Mouse (Mus musculus): ENCODE results near the gene Mob3a. TPM values are rescaled to one million over a fixed set of nuclear protein-coding genes. Genes with fewer than 3 reads are reported as not detected.

The Mob3a gene
- 10 to 100 TPM; 13.4 to 15.8 TPM for total RNA-seq (2021)

GRCm38 (mm10) chr10:80701721-80702535, at the start of gene Mob3a, which contains the start of gene Izumo4:
Mob3a (minus strand) TSS chr10:80701977.
Izumo4 (plus strand) TSS chr10:80702184.
- DNase-seq (ENCODE audit: low spot score in 2 of 2): peak; percentile 98 to 100
- intact Hi-C loops (cut with DNase I): loop anchor here (2.0 kb wide), 2 partner anchors 25 to 39 kb away; no protein-coding TSS in a partner anchor

- intact Hi-C loops (cut with DNase I): no loop called here
Measured at GRCm38 (mm10) chr10:80751188-80751832, 49.5 kb upstream of the Mob3a start.

GRCm38 (mm10) chr10:80748609-80749008, 46.8 kb upstream of the Mob3a start:
- intact Hi-C loops (cut with DNase I): no loop called here
- DNase-seq (ENCODE audit: low spot score in 2 of 2): no peak

More at GRCm38 (mm10) chr10:80751188-80751832, 49.5 kb upstream of the Mob3a start:
- peak; percentile 69 to 95 for DNase-seq (ENCODE audit: low spot score in 2 of 2)

- intact Hi-C loops (cut with DNase I): loop anchor here (1.0 to 2.0 kb wide), 2 partner anchors 27 to 129 kb away; no protein-coding TSS in a partner anchor
- peak; percentile 76 to 83 for DNase-seq (ENCODE audit: low spot score in 2 of 2)
Measured at GRCm38 (mm10) chr10:80747410-80747809, 45.6 kb upstream of the Mob3a start.

GRCm38 (mm10) chr10:80744262-80744661, 42.5 kb upstream of the Mob3a start:
- DNase-seq (ENCODE audit: low spot score in 2 of 2): no peak
- intact Hi-C loops (cut with DNase I): no loop called here

GRCm38 (mm10) chr10:80742180-80742978, 40.6 kb upstream of the Mob3a start, which contains the start of gene Ap3d1:
Ap3d1 (minus strand) TSS chr10:80742264.
- intact Hi-C loops (cut with DNase I): no loop called here
- peak; percentile 94 to 100 for DNase-seq (ENCODE audit: low spot score in 2 of 2)

GRCm38 (mm10) chr10:80741634-80742179, 39.9 kb upstream of the Mob3a start:
- no peak for DNase-seq (ENCODE audit: low spot score in 2 of 2)
- intact Hi-C loops (cut with DNase I): loop anchor here (2.0 kb wide), 1 partner anchor 39 kb away; the partner anchor contains the start of gene Izumo4

- peak in 1 of 2 experiments; percentile 25 for DNase-seq (ENCODE audit: low spot score in 2 of 2)
- intact Hi-C loops (cut with DNase I): loop anchor here (2.0 kb wide), 1 partner anchor 38 kb away; the partner anchor contains the start of gene Izumo4
Measured at GRCm38 (mm10) chr10:80741146-80741545, 39.4 kb upstream of the Mob3a start.

GRCm38 (mm10) chr10:80738657-80739056, 36.9 kb upstream of the Mob3a start:
- intact Hi-C loops (cut with DNase I): no loop called here
- no peak for DNase-seq (ENCODE audit: low spot score in 2 of 2)

GRCm38 (mm10) chr10:80736731-80737130, 35.0 kb upstream of the Mob3a start:
- intact Hi-C loops (cut with DNase I): no loop called here
- peak in 1 of 2 experiments; percentile 22 for DNase-seq (ENCODE audit: low spot score in 2 of 2)

GRCm38 (mm10) chr10:80732611-80733101, 30.9 kb upstream of the Mob3a start:
- intact Hi-C loops (cut with DNase I): no loop called here
- DNase-seq (ENCODE audit: low spot score in 2 of 2): no peak

GRCm38 (mm10) chr10:80727369-80728127, 25.8 kb upstream of the Mob3a start:
- DNase-seq (ENCODE audit: low spot score in 2 of 2): no peak

GRCm38 (mm10) chr10:80717281-80717680, 15.5 kb upstream of the Mob3a start:
- intact Hi-C loops (cut with DNase I): no loop called here
- no peak for DNase-seq (ENCODE audit: low spot score in 2 of 2)

More at GRCm38 (mm10) chr10:80727369-80728127, 25.8 kb upstream of the Mob3a start:
- intact Hi-C loops (cut with DNase I): no loop called here

- DNase-seq (ENCODE audit: low spot score in 2 of 2): no peak
- intact Hi-C loops (cut with DNase I): no loop called here
Measured at GRCm38 (mm10) chr10:80710834-80711233, 9.1 kb upstream of the Mob3a start.

GRCm38 (mm10) chr10:80705479-80705878, 3.7 kb upstream of the Mob3a start:
- intact Hi-C loops (cut with DNase I): no loop called here
- no peak for DNase-seq (ENCODE audit: low spot score in 2 of 2)

- intact Hi-C loops (cut with DNase I): no loop called here
Measured at GRCm38 (mm10) chr10:80705033-80705432, 3.3 kb upstream of the Mob3a start.

GRCm38 (mm10) chr10:80704418-80704817, 2.6 kb upstream of the Mob3a start:
- intact Hi-C loops (cut with DNase I): no loop called here
- DNase-seq (ENCODE audit: low spot score in 2 of 2): no peak

More at GRCm38 (mm10) chr10:80705033-80705432, 3.3 kb upstream of the Mob3a start:
- DNase-seq (ENCODE audit: low spot score in 2 of 2): no peak

- intact Hi-C loops (cut with DNase I): loop anchor here (2.0 kb wide), 2 partner anchors 27 to 37 kb away; no protein-coding TSS in a partner anchor
- no peak for DNase-seq (ENCODE audit: low spot score in 2 of 2)
Measured at GRCm38 (mm10) chr10:80703643-80704042, 1.9 kb upstream of the Mob3a start.
